Mouse (Mus musculus) A20 (cell line): ENCODE data around the gene Supt3.
A peak's percentile ranks its signal among the peaks of the same experiment; 100 is the strongest.

Source experiments
- DNase-seq: peaks from one replicate; pipeline ENCODE4 v3.0.0-alpha.2; 2011; ENCODE audit warnings: low read depth, low spot score

Supt3 gene

GRCm38 (mm10) chr17:45054526-45054925 lies 277.6 kb downstream of the Supt3 start:
- DNase-seq = no peak

GRCm38 (mm10) chr17:45056894-45057293 lies 279.9 kb downstream of the Supt3 start:
- DNase-seq = no peak

- DNase-seq = peak; percentile 65
These were observed 280.8 kb downstream of the Supt3 start for GRCm38 (mm10) chr17:45057780-45058179.

- DNase-seq = no peak
These were observed 281.8 kb downstream of the Supt3 start for GRCm38 (mm10) chr17:45058566-45059363.

GRCm38 (mm10) chr17:45063776-45064175 lies 286.8 kb downstream of the Supt3 start:
- DNase-seq = no peak

GRCm38 (mm10) chr17:45065465-45065864 lies 288.5 kb downstream of the Supt3 start:
- no peak for DNase-seq

GRCm38 (mm10) chr17:45067441-45067840 lies 290.5 kb downstream of the Supt3 start:
- no peak for DNase-seq

GRCm38 (mm10) chr17:45068321-45068720 lies 291.4 kb downstream of the Supt3 start:
- DNase-seq = no peak

- peak; percentile 50 for DNase-seq
These were observed 295.8 kb downstream of the Supt3 start for GRCm38 (mm10) chr17:45072495-45073347.

- DNase-seq = no peak
These were observed 296.3 kb downstream of the Supt3 start for GRCm38 (mm10) chr17:45073348-45073634.

GRCm38 (mm10) chr17:45073779-45074178 lies 296.8 kb downstream of the Supt3 start:
- peak; percentile 45 for DNase-seq

- no peak for DNase-seq
These were observed 300.0 kb downstream of the Supt3 start for GRCm38 (mm10) chr17:45076951-45077350.

- no peak for DNase-seq
These were observed 301.1 kb downstream of the Supt3 start for GRCm38 (mm10) chr17:45077921-45078640.

GRCm38 (mm10) chr17:45081521-45081920 lies 304.6 kb downstream of the Supt3 start:
- no peak for DNase-seq

- DNase-seq = no peak
These were observed 305.1 kb downstream of the Supt3 start for GRCm38 (mm10) chr17:45081955-45082475.

- no peak for DNase-seq
These were observed 309.4 kb downstream of the Supt3 start for GRCm38 (mm10) chr17:45086361-45086760.

GRCm38 (mm10) chr17:45087022-45087421 lies 310.1 kb downstream of the Supt3 start:
- no peak for DNase-seq

GRCm38 (mm10) chr17:45101064-45101463 lies 324.1 kb downstream of the Supt3 start:
- DNase-seq = no peak

- no peak for DNase-seq
These were observed 338.4 kb downstream of the Supt3 start for GRCm38 (mm10) chr17:45115386-45115785.

- DNase-seq = peak; percentile 48
These were observed 341.9 kb downstream of the Supt3 start for GRCm38 (mm10) chr17:45118565-45119471.
